Mouse (Mus musculus) heart, postnatal 14 days (tissue): Measurements from ENCODE around the gene Smndc1. TPM values are rescaled to one million over a fixed set of nuclear protein-coding genes. Genes with fewer than 3 reads are reported as not detected.

ENCODE experiments used
- DNase-seq, 2 experiments: peaks; one replicate each; pipeline ENCODE4 v3.0.0; 2021 to 2022
- intact Hi-C: fragments of 180-260 bp; cut with DNase I; formaldehyde crosslinking; loops from one replicate; pipeline ENCODE4 v1.15.1; 2025
- total RNA-seq, 2 experiments: library from RNA; stranded (reverse); gene quantifications; 2 replicates each; pipeline ENCODE4 v1.2.3; 2021

Smndc1 gene
- total RNA-seq, 2 experiments from 2014 or later, result 29.7 to 31.6 TPM

DNA sequence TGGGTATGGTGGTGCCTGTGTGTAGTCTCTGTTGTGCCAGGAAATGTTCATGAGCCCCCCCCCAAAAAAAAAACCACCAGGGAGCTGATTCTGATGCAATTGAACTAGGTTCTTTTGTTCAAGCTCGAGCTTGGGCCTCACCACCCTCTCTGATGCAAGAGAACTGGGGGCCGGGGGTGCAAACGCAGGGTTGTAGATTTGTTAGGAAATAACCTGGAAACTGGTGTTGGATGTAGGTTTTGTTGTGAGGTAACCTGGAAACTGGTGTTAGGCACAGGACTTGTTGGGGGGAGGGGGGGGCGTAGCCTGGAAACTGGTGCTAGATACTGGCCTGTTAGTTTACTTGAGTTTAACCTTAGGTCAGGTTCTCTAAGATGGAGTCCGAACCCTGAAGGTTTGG is 1.4 kb upstream of the Smndc1 start:
- no peak for DNase-seq
- intact Hi-C loops, result loop anchor here (5.0 kb wide), 2 partner anchors 246 to 551 kb away; partner anchors contain the start of genes Bbip1 and Shoc2

DNA sequence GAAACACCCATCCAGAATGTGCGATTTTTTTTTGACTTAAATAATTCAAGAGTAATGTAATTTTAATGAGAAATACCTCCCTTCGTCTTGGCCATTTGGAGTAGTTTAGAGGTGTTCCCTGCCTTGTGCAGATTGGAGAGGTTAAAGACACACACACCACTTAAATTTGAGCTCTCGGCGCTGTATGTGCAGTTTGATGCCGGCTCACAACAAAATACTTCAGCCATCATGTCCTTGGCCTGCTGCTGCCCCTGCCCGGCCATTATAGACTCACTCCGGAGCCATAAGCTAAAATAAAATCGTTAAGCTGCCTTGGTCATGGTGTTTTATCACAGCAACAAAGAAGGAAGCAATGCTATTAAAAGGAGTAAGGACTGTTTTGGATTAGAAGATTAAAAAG is 1.0 kb upstream of the Smndc1 start:
- intact Hi-C loops, result loop anchor here (5.0 kb wide), 2 partner anchors 246 to 551 kb away; partner anchors contain the start of genes Bbip1 and Shoc2
- DNase-seq, result no peak

DNA sequence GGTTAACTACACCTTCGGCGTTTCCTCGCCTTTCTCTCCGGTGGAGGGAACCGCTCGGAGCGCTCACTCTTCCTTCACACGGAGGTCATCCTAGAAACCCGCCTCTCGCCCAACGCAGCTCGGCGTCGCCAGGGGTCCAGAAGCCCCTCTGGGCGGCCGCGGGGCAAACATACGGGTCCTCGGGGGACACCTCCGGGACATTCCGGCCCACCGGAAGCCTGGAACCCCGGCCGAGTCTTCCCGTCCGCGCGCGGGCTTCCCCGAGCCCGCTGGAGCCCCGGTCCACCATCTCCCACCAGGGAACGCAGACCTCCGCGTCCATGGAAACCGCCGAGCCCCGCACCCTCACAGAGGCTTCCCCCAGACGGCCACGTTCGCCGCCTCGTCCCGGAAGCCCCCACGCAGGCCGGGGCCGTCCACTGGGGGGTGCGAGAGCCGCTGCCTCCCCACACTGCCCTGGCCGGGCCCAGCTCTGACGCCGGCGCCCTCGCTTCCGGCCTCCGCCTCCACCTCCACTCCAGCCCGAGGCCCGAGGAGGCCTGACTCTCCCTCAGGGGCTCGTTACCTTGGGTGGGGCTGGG is 437 bp downstream of the Smndc1 start:
- peak in 1 of 2 experiments; percentile 73 for DNase-seq
- intact Hi-C loops, result loop anchor here (5.0 kb wide), 2 partner anchors 247 to 552 kb away; partner anchors contain the start of genes Bbip1 and Shoc2

DNA sequence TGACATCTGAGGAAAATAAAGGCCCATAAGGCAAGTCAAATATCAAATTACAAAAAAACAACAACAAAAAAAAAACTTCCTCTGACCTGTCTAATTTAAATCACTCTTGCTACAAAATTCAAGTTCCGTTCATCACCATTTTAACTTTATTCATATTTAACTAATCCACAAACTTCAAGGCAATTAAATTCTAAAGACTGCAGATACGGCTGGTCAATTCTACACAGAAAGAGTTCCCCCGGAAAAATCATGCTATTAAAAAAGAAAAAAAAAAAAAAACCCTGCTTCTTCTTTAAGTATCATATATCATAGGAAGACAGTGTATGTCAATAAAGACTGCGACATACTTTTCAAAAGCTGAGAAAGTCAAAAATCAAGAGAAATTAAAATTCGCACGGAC is 961 bp downstream of the Smndc1 start:
- intact Hi-C loops, result no loop called here
- DNase-seq, result no peak

DNA sequence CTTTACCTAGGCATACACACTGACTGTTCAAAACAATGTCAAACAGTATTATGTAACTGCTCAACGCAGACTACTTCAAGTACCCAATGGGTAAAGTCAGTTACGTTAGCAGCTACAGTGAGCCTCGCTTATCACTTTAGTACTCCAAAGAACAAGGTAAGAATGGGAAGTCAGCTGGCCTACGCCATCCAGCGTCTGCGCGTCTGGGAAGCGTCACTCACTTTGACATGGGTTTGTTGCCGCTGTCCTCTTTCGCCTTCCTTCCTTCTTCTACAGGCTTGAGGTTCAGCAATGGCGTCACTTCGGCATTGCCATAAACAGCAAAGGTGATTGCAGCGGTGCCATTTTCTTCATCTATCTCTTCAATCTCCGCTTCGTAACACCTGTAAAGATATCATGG is 7.0 kb downstream of the Smndc1 start:
- DNase-seq, result no peak
- intact Hi-C loops, result no loop called here

DNA sequence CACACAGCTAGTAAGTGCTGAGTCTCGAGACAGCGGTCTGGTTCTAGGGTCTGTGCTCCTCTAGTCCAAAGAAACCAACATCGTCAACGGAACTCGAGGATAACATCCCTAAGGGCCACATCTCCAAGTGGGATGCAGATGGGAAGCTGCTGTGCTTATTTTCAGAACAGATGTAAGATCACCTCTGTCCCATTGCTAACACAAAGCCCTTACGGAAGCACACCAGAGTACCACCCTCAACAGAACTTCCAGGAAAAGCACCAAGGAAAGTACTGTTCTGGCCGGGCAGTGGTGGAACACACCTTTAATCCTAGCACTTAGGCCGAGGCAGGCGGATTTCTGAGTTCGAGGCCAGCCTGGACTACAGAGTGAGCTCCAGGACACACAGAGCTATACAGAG is 12.0 kb downstream of the Smndc1 start:
- no peak for DNase-seq
- intact Hi-C loops, result no loop called here

DNA sequence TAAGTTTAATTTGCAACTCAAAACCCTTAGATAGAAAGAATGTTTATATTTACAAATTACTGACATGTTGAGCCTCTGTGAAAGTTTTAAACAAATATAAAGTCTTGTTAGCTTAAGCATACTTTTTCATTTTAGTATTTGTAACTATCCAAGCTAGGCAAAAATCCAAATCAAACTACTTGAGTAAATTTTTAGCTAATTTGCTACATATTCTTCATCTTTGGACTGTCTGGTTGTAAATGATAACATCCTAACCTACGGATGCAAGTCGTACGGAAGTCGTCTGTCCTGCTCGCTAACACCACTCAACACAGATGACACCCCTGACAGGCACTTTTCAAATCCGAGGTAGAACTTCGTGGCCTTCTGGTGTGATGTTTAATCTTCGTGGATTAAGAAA is 12.7 kb downstream of the Smndc1 start:
- DNase-seq, result no peak
- intact Hi-C loops, result no loop called here

DNA sequence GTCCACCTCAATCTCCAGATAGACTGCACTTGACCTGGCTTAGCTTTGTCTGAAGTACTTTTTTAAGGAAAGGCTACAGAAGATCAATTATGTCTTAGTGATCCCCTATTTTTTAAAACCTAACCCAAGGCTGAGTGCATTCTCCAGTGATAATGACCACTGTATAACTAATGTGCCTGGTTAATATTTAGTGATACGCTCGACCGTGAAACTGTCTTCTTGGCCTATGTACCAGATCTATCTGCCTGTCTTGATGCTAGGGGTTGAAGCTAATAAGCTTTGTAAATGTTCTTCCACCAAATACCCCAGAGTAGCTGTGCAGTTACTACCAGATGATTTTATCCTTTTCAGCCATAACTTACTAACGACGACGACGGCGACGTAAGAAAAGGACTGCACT is 14.6 kb downstream of the Smndc1 start:
- intact Hi-C loops, result no loop called here
- no peak for DNase-seq

DNA sequence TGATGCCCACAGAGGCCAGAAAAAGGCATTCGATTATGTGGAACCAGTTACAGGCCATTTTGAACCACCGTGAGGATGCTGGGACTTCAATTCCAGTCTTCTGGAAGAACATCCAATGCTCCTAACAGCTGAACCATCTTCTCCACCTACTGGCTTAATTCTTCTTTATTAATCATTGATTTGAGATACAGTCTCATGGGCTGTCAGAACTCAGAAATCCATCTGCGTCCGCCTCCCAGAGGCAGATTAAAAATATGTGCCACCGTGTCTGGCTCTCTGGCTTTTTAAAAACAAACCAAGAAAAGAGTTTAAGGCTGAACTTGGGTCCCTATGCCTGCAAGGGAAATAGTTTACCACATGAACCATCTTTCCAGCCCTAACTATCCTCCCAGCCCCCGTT is 15.1 kb downstream of the Smndc1 start:
- DNase-seq, result no peak
- intact Hi-C loops, result no loop called here

DNA sequence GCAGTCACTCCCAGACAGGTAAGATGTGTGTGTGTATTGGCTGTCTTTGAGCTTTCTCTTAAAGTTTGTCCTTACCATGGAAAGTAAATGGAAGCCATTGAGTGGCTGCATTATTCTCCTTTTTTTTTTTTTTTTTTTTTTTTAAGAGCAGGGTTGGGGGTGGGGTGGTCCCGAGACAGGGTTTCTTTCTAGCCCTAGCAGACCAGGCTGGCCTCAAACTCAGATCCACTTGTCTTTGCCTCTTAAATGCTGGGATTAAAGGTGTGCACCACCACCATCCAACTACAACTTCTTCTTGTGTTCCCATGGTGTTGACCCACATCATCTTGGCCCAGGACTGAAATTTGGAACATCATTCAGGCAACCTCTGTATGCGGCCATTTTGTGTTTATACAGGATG is 16.8 kb downstream of the Smndc1 start:
- DNase-seq, result no peak
- intact Hi-C loops, result loop anchor here (5.0 kb wide), 1 partner anchor 366 kb away; no protein-coding TSS in a partner anchor

DNA sequence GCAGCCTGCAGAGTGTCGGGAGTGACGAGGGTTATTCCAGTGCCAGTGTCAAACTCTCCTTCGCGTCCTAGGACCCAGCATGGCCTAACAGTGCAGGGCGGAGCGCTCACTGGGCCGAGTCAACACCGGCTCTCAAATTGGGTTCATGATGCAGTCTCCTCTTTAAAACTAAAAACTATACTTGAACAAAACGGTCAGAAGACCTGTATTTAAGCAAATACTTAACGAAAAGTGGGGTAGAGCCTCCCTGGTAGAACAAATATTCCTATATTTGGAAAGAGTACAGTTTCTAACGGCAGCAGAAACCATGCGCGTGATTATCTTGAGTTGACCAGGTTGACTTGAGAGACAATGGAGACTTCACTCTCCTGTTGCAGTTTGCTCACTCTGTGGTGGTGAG is 18.7 kb downstream of the Smndc1 start, which contains the start of gene Gm10197:
Gm10197 (minus strand) TSS at position 101 of the 400 bp plus-strand sequence.
- no peak for DNase-seq
- intact Hi-C loops, result loop anchor here (5.0 kb wide), 1 partner anchor 364 kb away; no protein-coding TSS in a partner anchor

DNA sequence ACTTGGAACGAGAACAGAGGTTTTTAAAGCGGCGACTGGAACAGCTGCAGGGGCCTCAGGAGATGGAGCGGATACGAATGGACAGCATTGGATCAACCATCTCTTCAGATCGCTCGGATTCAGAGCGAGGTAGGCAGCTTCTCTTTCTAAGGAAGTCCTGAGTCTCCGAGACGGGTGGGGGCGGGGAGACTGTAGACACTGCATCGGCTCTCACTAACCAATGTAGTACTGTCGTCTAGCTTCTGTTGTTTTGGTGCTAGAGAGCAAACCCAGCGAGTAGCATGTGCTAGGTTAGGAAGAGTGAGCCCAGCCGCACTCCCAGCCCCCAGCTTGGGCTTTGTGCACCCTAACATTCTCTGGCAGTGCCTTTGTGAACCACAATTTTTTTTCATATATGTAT is 20.1 kb downstream of the Smndc1 start:
- DNase-seq, result no peak
- intact Hi-C loops, result loop anchor here (5.0 kb wide), 1 partner anchor 363 kb away; no protein-coding TSS in a partner anchor

DNA sequence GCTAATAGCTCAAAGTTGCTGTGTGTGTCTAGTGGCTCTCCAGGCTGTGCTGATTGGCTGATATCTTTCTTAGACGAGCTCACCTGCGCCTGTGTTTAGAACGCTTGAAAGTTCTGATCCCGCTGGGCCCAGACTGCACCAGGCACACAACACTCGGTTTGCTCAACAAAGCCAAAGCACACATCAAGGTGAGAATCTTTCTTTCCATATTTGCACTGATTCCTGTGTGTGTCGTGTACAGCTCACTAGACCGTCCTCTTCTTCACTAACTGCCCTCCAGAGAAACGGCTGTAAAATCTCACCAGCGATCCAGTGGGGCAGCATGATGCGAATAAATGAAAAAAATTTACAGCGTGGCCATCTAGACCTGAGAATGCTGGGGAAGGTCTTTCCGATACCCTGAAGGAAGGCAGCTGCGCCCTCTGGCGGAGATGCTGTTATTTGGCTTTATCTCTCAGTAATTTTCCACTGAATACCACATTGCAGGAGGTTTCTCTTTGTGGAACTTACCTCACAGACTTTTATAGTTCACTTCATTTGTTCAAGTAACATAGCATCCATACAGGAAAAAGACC is 20.8 kb downstream of the Smndc1 start:
- intact Hi-C loops, result loop anchor here (1.0 to 5.0 kb wide), 4 partner anchors 41 to 362 kb away; partner anchors contain the start of gene Mxi1
- DNase-seq, result peak; percentile 85 to 88

DNA sequence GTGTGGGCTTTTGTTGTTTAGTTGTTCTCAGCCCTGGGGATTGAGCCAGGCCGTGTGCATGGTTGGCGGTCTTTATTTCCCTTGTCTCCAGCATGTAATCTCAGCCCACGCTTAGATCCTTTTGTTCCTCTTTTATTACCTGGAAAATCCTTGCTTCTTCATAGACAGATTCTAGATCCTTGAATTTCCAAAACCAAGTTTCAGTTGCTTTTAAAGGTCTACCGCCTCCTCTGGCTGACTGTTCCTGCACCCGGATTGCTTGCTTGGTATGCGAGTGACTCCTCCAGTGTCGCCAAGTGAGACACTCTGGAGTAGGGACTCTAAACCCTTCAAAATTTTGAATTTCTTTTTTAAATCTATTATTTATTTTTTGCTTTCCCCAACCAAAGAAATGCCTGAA is 23.5 kb downstream of the Smndc1 start:
- intact Hi-C loops, result loop anchor here (5.0 kb wide), 1 partner anchor 55 kb away; the partner anchor contains the start of gene Mxi1

DNA sequence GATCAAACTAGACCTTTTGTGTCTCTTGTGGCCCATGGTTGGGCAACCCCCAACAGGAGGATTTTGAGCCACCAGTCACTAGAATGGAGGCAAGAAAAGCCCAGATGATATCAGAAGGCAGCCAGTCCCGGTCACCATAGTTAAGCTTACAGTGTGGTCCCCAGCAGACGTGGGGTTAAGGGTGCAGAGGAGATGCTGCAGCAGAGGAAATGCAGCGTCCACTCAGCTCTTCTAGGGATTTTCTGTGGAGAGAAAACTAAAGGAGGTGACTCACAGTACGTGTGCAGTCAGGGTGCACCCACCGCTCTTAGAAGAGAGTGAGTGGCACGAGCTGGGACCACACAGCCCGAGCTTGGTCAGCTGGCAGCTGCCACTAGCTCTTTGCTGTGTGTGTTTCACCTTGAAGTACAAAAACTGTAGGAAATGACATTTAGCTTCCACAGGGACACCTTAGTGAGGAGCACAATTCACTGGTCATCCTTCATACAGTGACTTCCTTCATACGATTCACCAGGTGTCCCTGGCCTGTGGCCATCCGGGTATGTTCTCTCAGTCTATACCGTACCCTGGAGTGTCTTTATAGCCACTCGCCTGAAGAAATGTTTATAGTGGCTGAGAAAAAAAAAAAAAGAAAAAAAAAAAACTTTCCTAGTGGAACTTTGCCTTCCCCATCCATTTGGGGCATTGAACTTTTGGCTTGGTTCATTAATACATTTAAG is 24.2 kb downstream of the Smndc1 start:
- intact Hi-C loops, result loop anchor here (5.0 kb wide), 1 partner anchor 54 kb away; the partner anchor contains the start of gene Mxi1
- no peak for DNase-seq

More for the DNA sequence above, 23.5 kb downstream of the Smndc1 start:
- DNase-seq, result no peak

DNA sequence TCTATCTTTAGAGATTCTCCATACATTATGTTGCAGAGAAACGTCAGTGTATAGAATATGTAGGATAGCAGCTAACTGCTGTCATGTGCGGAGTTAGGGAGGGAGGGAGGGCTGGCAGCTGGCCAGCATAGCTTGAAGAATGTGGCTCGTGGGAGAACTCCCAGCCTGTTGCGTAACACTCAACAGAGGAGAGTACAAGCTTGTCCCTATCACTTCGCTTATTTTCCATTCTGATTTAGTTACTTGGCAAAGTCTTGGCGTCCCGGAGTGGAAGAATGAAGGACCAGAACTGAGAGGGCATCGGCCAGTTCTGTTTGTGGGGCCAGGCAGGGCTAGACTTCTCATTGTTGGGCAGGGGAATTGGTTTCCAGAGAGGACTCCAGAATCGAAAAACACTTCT is 25.4 kb downstream of the Smndc1 start:
- intact Hi-C loops, result loop anchor here (5.0 kb wide), 1 partner anchor 53 kb away; the partner anchor contains the start of gene Mxi1
- DNase-seq, result peak; percentile 69 to 76

DNA sequence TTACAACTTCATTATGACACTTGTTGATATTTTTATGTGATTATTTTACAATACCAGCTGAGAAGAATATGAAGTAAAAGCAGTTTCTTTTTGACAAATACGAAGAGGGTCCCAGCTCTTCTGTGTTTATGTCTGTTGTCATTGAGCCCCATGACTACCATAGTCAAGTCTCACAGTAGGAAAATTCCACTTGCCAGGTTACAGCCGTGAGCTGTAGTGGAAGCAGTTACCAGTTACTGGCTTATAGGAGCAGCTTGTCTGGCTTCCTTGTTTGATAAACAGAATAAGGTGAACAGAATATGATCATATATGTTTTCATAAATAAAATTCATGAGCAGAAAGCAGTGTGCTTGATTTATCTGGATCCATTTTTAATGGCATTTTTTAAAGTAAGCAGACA is 25.8 kb downstream of the Smndc1 start:
- intact Hi-C loops, result no loop called here
- no peak for DNase-seq

DNA sequence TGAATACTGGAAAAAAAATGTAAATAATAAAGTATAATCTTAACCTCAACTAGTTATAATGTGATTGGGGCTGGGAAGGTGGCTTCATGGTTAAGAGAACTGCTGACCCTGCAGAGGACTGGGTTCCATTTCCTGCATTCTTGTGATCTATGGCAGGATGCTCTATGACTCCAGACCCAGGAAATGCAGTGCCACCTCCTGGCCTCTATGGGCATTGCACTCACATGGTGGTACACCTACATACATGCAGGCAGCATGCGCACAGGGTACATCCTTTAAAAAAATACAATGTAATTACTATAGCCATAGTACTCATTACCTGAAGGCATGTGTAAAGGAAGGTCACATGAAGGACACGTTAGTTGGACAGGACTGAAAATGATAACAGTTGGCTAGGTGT is 27.4 kb downstream of the Smndc1 start:
- DNase-seq, result peak in 1 of 2 experiments; percentile 32
- intact Hi-C loops, result no loop called here

DNA sequence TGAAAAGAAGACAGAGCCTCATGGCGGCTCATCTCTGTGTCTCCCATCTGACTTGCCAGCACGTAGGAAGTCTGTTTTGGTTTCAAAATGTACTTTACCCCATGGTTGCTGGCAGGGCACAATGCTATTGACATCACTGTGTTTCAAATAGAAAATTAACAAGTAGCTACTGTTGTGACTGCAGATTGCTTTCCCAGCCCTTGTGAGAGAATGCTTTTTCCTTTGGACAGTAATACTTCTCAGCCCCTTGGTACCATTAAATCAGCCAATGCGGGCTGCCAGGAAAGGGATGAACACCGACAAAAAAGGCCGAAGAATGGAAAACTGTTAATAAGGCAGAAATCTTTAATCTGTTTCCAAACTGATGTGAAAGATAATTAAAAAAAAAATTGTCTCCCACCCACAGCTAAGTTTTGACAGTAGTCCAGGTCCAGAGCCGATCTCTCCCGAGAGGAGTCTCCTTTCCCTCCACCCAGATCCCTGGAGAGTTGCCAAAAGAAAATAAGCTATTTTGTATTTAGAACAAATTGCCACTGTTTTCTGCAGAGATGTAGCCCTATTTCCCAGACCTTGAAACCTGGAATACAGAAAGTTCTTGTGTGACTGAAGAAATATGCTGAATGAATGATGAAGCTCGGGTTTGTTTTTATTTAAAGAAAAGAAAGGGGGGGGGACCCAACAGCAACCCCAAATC is 30.0 kb downstream of the Smndc1 start:
- intact Hi-C loops, result no loop called here
- DNase-seq, result no peak
